Mouse (Mus musculus): ENCODE results near the gene Rln1. TPM values are rescaled to one million over a fixed set of nuclear protein-coding genes. Genes with fewer than 3 reads are reported as not detected.
A peak's percentile ranks its signal among the peaks of the same experiment; 100 is the strongest.

Rln1 gene
- total RNA-seq, 2 experiments from 2014 or later = not detected

GRCm38 (mm10) chr19:29361468-29362130 lies 27.1 kb upstream of the Rln1 start:
- peak; percentile 92 for DNase-seq

GRCm38 (mm10) chr19:29360251-29360650 lies 25.8 kb upstream of the Rln1 start:
- DNase-seq = no peak

- DNase-seq = no peak
These were observed 21.8 kb upstream of the Rln1 start for GRCm38 (mm10) chr19:29356281-29356680.

- DNase-seq = peak; percentile 65
These were observed 20.7 kb upstream of the Rln1 start for GRCm38 (mm10) chr19:29354895-29355877.

- no peak for DNase-seq
These were observed 16.5 kb upstream of the Rln1 start for GRCm38 (mm10) chr19:29350991-29351390.

- DNase-seq = no peak
These were observed 11.2 kb upstream of the Rln1 start for GRCm38 (mm10) chr19:29345636-29346035.

GRCm38 (mm10) chr19:29344868-29345267 lies 10.4 kb upstream of the Rln1 start:
- DNase-seq = no peak

GRCm38 (mm10) chr19:29342281-29342680 lies 7.8 kb upstream of the Rln1 start:
- no peak for DNase-seq

GRCm38 (mm10) chr19:29341029-29341428 lies 6.6 kb upstream of the Rln1 start:
- DNase-seq = no peak

GRCm38 (mm10) chr19:29336624-29337023 lies 2.2 kb upstream of the Rln1 start:
- DNase-seq = no peak

GRCm38 (mm10) chr19:29326822-29327552 lies 7.5 kb downstream of the Rln1 start:
- no peak for DNase-seq

GRCm38 (mm10) chr19:29326396-29326795 lies 8.1 kb downstream of the Rln1 start:
- no peak for DNase-seq

- DNase-seq = no peak
These were observed 8.7 kb downstream of the Rln1 start for GRCm38 (mm10) chr19:29325852-29326180.

GRCm38 (mm10) chr19:29325053-29325851 lies 9.2 kb downstream of the Rln1 start, which contains the start of gene Insl6:
TSS of gene Insl6 (minus strand) at chr19:29325356.
- peak; percentile 62 for DNase-seq

GRCm38 (mm10) chr19:29323416-29324049 lies 10.9 kb downstream of the Rln1 start:
- no peak for DNase-seq

- no peak for DNase-seq
These were observed 21.8 kb downstream of the Rln1 start for GRCm38 (mm10) chr19:29312661-29313060.

- DNase-seq = no peak
These were observed 22.7 kb downstream of the Rln1 start for GRCm38 (mm10) chr19:29311791-29312190.

GRCm38 (mm10) chr19:29308832-29309231 lies 25.6 kb downstream of the Rln1 start:
- no peak for DNase-seq

GRCm38 (mm10) chr19:29302119-29302518 lies 32.4 kb downstream of the Rln1 start:
- no peak for DNase-seq

GRCm38 (mm10) chr19:29300919-29301318 lies 33.6 kb downstream of the Rln1 start:
- no peak for DNase-seq

GRCm38 (mm10) chr19:29297366-29297765 lies 37.1 kb downstream of the Rln1 start:
- no peak for DNase-seq

Measured in gastrocnemius, postnatal 25 days (tissue).